Mouse (Mus musculus) gastrocnemius, postnatal 25 days (tissue): ENCODE results near the gene Cltc. TPM values are rescaled to one million over a fixed set of nuclear protein-coding genes. Genes with fewer than 3 reads are reported as not detected.
"Not testable (repeated sequence)": the region's sequence is repeated elsewhere in the genome, so short reads cannot be mapped to it uniquely, and the experiment has no call there.

Experiments used
- DNase-seq: peaks from one replicate; pipeline ENCODE4 v3.0.0; 2022
- long read RNA-seq, 2 experiments: library from polyadenylated mRNA; stranded (forward); transcript quantifications; one replicate each; pipeline ENCODE4 v2.0.0; 2021
- total RNA-seq, 2 experiments: library from RNA; stranded (reverse); gene quantifications; 1 replicate in 1 of 2; 2 replicates in 1 of 2; pipeline ENCODE4 v1.2.3; 2021

Gene Cltc
- 100 to 1,000 TPM; 111 to 112 TPM for total RNA-seq
- long read RNA-seq, experiment 1, full-length matches to known transcripts, result 2 of 10 reads
- long read RNA-seq, experiment 1, partial matches to known transcripts, result 2 of 10 reads
- long read RNA-seq, experiment 1, other reads (novel, unspliced or antisense), result 6 of 10 reads
- long read RNA-seq, experiment 2, full-length matches to known transcripts, result 1 of 20 reads
- long read RNA-seq, experiment 2, partial matches to known transcripts, result 5 of 20 reads
- long read RNA-seq, experiment 2, other reads (novel, unspliced or antisense), result 14 of 20 reads

DNA sequence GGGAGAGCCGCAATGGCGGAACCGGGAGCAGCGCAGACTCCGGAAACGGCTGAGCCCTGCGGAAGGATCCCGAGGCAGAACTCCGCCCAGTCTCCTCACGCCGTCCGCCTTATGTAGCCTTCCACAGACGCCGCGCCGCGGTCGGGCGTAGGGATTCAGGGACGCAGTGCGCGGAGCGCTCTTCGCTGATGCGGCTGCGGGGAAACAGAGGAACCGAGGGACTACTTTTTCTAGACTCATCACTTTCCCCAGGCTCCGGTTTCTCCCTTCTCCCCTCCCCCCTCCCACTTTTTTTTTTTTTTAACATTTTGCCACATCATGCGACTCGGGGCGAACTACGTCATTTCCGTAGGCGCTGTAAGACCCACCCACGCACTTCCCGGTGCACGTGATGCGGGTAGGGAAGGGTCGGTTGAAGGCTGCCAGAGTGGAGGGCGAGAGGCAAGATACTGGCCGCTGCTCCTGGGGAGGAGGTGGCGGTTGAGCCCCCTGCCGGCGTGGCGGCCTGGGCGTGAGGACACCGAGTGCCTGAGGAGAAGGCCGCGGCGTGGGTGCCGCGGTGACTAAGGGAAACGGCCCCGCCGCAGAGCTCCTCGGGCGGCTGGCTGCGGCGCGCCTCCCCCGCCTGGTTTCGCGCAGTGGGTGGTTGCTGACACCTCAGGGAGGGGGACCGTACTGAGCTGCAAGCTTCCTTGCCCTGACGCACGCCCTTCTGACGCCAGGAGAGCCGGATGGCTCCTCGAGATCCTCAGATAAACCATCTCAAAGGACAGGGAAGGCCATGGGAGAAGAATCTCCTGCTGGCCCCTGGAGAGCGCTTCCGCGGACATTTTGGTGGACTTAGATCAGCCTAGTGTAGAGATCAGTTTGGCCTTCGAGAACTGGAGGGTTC is at the start of gene Cltc:
Cltc (minus strand) TSS at position 86 of the 892 bp plus-strand sequence.
- DNase-seq, result peak; percentile 96

GRCm38 (mm10) chr11:86807001-86807477 is 49.7 kb upstream of the Cltc start:
- peak; percentile 28 for DNase-seq

GRCm38 (mm10) chr11:86794161-86794560 is 36.8 kb upstream of the Cltc start:
- DNase-seq, result no peak

- DNase-seq, result not testable (repeated sequence)
Observed at GRCm38 (mm10) chr11:86787436-86787835, 30.1 kb upstream of the Cltc start.

DNA sequence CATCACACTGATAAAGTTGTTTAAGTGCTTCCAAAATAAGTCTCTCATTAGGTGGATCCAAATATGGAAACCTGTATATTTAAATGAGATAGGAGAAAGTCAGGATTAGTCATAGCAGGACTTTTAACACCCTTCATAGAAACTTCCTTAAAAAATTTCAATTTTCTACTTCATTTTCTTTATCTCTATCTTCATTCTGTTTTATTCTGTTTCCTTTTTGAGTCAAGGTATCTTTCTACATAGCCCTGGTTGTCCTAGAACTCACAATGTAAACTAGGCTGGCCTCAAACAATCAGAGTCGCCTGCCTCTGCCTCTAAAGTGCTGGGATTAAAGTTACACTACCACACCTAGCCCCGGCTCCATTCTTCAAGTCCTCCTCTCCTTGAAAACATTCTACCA is 28.4 kb upstream of the Cltc start:
- DNase-seq, result no peak

- DNase-seq, result no peak
Observed at GRCm38 (mm10) chr11:86769884-86770283, 12.5 kb upstream of the Cltc start.

GRCm38 (mm10) chr11:86764501-86764900 is 7.1 kb upstream of the Cltc start:
- DNase-seq, result no peak

GRCm38 (mm10) chr11:86763127-86763526 is 5.8 kb upstream of the Cltc start:
- DNase-seq, result not testable (repeated sequence)

- no peak for DNase-seq
Observed at GRCm38 (mm10) chr11:86760357-86760756, 3.0 kb upstream of the Cltc start.

DNA sequence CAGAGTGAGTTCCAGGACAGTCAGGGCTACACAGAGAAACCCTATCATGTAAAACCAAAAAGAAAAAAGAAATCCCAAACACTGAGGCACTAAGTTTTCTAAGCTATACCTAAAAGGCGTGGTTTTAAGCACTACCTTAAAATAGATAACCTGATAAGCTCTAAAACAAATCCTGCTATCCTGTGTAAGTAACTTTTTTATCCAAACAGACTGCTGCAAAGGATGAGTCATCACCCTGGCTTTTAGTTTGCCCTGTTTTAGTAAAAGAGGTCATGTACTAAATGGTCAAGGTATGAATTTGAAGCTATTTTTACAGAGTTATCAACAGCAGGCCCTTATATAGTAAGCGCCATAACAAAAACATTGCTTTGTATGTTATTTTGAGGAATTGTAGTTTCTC is 2.5 kb upstream of the Cltc start:
- no peak for DNase-seq

- DNase-seq, result no peak
Observed at GRCm38 (mm10) chr11:86759226-86759625, 1.9 kb upstream of the Cltc start.

DNA sequence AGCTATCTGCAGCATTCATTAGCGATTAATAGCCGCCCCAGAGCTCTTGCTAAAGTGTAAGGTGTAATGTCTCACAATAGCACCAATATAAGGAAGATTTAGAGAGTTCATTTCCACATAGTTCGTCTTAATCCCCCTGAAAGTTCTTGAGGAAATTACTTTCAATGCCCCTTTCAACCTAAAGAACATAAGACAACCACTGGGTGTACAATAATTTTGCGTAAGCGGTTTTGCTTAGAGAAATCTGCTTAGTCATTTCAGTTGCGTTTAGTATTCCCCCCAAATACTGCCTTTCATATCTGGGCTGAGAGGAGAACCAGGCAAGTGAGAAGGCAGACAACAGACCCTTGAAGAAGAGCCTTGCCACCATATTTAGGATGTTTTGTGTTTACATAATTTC is 1.2 kb upstream of the Cltc start:
- DNase-seq, result no peak

DNA sequence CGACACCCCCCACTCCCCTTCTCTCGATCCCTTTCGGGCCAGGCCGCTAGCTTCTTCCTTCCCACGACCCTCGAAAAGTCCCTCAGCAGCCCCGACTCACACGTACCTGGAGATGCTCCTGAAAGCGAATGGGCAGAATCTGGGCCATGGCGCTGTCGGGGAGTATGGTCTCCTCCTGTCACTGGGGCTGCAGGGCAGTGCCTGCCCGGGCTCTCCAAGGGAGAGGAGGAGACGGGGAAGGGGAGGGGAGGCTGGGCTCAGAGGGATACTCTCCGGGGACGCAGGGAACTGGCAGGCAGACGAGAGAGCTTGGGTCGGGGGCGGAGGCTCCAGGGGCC is 254 bp downstream of the Cltc start:
- DNase-seq, result no peak

DNA sequence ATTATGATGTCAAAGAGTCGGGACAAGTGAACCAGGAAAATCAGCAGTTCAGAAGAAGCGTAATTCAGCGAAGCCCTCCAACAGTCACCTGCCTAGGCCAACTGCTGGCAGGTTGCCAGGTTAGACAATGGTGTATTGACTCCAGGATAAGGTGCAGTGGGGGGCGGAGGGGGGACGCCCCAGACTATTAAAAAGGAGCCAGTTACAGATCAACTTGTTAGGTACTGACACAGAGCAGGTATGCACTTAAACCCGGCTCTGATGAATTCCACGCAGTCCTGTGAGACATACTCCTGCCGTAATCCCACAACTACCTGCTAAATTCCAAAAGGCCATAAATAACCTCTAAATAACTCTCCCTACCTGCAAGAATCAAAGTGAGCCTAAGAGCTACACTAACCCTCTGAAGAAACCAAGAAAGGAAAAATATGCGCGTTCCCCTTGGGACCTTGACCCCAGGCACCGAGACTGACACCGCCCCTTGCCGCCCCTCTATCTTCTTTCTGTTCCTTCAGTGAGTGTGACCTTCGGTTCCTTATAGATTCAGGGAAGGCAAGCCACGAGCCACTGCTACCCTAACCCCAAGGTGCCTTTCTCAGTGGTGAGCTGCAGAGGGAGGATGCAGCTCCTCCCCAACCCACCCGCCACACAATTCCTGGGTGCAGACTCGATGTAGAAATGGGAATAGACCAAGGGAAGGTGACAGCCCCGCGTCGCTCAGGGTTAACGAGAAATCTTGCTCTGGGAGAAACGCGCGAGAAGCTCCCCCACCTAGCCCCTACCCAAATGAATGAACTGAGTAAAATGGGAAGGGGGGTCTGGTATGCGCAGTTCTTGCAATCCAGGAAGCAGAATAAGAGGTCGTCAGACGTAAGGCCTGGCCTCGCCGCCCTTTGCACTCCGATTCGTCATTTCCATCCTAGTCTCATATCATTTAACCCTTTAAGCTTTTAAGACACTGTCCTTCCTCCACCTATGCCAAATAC is 916 bp downstream of the Cltc start:
- peak; percentile 28 for DNase-seq

GRCm38 (mm10) chr11:86752404-86752803 is 5.0 kb downstream of the Cltc start:
- DNase-seq, result no peak

GRCm38 (mm10) chr11:86751010-86751409 is 6.4 kb downstream of the Cltc start:
- no peak for DNase-seq

DNA sequence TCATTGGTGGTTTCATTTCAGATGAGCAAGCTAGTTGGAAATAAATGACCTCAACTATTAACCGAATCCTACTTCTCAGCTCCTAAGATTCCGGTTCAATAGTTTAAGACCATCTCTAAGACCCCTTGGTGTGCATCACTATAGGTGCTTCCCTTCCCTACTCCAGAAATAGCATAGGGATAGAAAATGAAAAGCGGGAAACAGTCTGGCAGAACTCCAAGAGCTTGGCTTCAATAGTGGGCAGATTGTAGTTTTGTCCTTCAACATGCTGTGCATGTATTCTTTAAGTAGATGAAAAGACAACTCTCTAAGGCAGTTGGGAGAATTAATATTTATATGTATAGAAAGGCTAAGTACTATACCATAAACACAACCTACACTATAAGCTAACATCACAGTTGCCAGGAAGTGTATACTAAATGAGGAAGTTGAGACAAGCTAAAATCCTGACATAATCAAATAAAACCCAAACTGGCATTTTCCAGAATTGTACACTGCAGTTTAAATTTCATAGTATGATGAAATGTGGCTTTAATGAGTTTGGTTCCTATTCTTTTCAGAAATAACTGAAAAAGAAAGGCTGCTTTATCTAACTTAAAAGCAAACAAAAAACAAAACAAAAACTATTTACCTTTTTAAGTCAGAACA is 7.5 kb downstream of the Cltc start:
- no peak for DNase-seq

- no peak for DNase-seq
Observed at GRCm38 (mm10) chr11:86745634-86746404, 11.5 kb downstream of the Cltc start.

- DNase-seq, result no peak
Observed at GRCm38 (mm10) chr11:86742605-86743004, 14.8 kb downstream of the Cltc start.

GRCm38 (mm10) chr11:86741505-86741904 is 15.9 kb downstream of the Cltc start:
- DNase-seq, result no peak

DNA sequence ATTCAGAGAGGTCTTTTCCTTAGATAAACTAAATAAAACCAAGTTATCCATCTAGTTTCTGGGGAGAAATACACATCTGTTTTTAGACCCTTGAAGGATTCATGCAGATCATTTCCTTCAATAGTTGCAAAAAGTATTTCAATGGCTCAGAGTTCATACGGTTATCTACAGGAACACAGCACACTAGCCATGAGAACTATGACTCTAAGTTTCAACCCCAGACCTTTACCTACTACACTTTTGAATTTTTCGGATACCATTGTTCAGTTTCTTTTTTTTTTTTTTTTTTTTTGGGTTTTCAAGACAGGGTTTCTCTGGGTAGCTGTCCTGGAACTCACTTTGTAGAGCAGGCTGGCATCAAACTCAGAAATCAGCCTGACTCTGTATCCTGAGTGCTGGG is 17.9 kb downstream of the Cltc start:
- DNase-seq, result no peak
